Mouse (Mus musculus): Measurements from ENCODE around the gene Apopt1.

Apopt1 gene

DNA sequence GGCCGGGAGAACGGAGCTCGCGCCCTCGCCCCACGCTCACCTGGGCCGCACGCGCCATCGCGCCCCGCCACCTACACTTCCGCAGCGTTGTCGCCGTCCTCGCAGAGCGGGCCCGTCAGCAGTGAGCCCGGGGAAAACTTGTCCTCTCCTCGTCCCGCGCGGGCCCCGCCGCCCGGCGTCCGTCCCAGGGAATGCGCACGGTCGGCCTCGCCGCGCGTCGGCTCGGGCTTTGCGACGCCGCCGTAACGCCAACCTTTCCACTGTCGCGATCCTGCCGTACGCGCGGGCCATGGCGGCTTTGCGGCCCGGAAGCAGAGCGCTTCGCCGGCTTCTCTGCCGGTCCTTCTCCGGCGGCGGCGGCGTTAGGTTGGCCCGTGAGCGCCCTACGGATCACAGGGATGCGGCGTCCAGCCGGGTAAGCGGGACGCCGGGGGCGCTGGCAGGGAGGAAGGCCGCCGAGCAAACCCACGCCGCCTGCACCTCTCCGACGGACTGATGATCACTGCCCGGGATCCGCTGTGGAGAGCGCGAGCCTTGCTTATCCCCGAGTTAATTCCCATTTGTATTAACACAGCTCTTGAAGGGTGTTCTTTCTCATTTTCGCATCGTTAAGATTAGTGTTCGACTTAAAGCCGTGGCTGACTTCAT, at the start of gene Apopt1, which contains the start of gene Bag5:
TSS of gene Apopt1 (plus strand) at position 258 of the 648 bp plus-strand sequence.
TSS of gene Bag5 (minus strand) at position 254 of the 648 bp plus-strand sequence.
- DNase-seq (ENCODE audit: low spot score), result peak; percentile 86

DNA sequence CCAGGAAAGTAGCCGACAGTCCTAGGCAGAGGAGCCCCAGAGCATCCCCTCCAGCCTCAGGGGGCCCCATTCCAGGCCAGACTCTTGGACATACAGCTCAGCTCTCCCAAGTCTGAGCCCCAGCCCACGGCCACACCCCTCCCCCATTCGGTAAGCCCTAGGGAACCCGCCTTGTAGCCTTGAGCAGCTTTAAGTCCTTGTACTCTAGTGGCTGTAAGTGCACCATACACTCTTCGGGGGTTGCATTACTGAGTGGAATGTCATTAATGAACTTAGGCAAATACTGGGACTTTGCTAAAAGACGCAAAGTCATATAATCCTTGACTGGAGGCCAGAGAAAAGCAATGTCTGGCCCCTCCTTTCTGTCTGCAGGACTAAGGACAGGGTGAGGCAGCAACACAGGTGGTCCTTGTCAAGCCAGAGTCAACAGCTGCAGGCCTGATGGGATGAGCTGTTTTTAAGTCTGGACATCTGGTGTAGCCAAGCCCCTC, 48.9 kb upstream of the Apopt1 start:
- no peak for DNase-seq (ENCODE audit: low spot score)

DNA sequence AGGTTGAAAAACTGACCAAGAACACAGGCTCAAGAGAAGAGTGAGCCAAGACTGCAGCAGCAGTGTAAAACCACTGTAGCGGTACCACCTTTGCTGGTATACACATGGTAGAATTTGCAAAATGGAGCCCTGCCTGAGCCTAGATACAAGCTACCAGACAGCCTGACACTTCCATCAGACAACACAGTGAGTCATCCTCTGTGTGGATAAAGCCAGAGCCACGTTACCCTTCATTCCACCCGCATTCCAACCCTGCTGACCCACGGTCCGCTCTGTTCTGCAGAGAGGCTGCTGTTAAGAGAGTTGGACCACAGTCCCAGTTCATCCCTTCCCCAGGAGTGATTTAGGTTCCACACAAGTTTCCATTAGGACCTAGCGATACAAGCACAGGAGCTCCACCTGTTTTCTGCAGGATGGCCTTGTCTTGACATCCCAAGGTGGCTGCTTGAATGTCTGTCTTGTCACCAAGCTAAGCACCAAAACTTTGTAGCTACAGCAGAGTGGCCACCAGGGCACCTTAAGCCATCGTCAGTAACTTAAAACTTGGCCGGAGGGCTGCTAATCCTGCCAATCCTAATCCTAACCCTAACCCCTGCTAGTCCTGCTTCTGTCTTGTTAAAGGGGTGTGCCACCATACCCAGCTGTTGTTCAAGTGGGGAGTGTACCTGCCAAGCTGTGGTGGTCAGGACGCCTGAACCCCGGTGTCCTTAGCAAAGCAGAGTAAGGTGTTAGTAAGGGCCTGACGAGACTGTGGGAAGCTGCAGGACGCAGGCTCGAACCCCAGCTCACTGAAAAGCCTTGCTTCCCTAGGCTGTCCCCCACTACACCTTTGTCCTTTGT, 47.8 kb upstream of the Apopt1 start:
- DNase-seq (ENCODE audit: low spot score), result no peak

DNA sequence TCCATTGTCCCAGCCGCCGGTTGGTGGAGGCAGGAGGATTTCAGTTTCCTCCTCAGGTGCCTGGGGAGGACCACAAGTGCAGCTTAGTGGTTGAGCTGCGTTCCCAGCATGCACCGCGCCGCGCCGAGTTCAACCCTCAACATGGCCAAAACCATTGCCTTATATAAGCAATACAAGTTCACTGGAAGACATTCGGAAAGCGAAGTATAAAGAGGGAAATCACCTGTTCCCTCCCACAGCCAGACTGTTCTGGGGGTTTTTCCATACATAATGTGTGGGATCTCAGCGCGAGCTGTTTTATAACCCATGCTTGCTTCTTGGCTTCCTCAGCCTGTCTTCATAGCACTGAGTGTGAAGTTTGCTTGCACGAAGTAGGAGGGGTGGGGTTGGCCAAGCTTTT, 46.7 kb upstream of the Apopt1 start:
- no peak for DNase-seq (ENCODE audit: low spot score)

DNA sequence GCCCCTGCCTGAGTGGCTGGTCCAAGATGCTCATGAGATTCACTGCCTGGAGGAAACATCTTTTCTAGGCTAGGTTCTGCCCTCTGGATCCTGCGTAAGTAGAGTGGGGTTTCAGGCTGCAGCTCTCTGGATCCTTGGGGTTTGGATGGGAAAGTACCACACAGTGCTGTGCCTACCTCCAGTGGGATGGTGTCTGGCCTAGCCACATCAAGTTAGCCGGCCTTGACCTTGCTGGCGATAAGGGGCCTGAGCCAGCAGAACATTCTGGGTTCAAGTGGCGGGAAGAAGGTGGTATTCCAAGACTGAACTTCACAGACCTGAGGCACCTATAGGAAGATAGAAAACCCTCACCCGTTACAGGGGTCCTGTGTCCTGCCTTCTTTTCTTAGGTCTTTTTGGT, 45.6 kb upstream of the Apopt1 start:
- DNase-seq (ENCODE audit: low spot score), result no peak

DNA sequence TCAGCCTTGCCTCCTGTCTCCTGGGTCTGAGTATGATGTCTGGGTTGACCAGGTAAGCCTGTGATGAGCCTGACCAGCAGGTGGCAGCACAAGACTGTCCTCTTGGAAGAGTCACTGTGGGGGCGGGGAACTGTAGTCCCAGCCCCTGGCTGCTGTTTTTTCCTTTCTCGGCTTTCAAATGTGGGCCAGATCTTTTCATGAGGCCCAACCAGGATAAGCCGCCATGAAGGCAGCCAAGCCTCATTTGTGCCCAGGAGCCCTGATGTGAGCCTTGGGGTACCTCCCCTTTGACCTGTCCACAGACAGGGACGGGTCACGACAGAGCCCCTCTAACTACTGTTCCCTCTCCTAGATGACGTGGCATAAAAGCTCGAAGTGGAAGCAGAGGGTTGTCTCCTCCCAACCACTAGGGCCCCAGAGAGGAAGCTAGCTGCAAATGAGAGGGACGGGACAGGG, 44.6 kb upstream of the Apopt1 start:
- peak; percentile 83 for DNase-seq (ENCODE audit: low spot score)

DNA sequence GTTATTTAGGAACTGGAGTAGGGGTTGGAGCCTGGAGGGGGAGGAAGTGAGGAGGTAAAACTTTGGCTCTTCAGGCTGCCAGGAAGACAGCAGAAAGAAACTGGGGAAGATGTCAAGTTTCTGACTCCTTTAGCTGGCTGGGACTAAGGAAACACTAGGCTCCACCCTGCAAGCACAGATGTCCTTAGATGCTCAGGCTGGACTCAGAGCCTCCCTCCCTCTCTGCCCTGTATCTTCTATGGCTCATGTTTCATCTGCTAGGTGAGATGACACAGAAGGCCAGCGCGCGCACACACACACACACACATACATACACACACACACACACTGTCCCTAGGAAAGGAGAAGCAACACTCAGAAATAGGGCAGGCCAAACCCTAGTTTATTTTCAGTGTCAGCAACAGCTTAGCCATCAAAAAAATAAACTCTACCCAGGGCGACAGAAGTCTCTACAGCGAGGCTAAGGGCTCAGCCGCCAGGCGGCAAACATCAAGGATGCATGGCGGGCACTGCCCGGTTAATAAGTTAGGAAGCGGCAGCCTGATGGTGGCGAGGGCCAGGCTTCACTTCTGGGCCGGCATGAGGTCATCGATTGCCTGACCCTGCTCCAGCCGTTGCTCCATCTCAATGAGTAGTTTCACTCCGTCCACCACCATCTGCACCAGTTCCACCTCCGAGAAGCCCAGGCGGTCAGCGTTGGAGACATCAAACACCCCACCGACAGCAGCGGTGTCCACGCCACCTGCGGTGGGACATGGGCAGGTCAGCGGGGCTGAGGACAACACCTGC, 43.9 kb upstream of the Apopt1 start:
- no peak for DNase-seq (ENCODE audit: low spot score)

DNA sequence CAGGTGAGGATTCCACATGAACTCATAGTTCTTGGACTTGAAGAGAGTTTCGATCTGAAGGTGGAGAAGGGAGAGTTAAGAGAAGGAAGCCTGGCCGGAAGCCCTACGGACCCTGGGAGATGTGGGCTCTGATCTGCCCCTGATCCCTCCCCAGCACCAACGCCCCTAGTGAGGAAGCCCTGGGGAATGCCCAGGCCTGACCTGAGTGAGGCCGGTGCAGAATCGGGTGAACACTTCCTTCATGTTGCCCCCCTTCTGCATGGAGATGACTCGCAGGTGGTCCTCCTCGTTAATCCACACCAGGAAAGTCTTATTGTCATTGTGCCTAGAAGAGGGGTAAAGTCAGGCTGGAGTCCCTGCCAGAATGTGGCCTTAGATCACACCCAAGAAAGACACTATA, 43.1 kb upstream of the Apopt1 start:
- DNase-seq (ENCODE audit: low spot score), result no peak

DNA sequence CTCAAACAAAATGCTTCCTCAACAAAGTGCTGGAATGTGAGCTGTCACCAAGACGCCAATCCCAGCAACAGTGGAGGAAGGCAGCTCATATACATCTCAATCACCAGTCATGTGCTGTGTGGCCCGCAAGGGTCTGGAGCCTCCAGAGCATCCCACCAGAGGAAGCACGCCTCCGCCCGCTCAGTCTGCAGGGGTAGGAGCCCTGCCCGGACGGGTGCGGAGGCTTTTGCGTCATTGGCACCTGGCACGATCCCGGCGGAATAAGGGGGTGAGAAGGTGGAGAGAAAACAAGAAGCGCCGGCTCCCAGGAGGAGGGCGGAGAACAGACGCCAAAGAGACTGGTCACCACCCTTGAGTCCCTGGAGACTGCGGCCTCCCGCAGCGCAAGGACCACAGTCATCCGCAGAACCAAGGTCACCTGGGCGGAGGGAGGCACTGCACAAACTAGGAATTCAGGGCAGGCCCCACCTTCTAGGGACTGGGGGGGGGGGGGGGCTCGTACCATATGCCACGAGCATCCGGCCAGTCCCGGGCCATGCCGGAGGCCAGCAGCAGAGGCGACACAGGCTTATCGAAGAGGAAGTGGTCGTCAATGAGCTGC, 42.6 kb upstream of the Apopt1 start:
- DNase-seq (ENCODE audit: low spot score), result no peak

DNA sequence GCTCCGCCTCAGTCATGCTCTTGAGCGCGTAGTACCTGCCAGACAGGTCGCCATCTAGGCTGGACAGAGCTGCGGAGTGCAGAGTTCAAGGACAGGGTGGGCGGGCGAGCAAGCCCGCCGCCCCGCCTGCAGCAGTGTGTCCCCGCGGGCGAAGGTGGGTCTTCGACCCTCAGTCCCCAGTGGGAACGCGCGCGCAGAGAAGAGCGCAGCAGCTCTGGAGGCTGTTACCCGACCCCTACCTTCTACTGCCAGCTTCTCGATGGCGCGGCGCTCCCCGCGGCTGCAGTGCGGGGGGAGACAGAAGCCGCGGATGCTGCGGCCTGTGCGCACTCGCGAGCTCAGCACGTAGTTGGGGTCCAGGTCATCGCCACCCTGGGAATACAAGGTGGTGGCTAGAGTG, 42.1 kb upstream of the Apopt1 start:
- no peak for DNase-seq (ENCODE audit: low spot score)

DNA sequence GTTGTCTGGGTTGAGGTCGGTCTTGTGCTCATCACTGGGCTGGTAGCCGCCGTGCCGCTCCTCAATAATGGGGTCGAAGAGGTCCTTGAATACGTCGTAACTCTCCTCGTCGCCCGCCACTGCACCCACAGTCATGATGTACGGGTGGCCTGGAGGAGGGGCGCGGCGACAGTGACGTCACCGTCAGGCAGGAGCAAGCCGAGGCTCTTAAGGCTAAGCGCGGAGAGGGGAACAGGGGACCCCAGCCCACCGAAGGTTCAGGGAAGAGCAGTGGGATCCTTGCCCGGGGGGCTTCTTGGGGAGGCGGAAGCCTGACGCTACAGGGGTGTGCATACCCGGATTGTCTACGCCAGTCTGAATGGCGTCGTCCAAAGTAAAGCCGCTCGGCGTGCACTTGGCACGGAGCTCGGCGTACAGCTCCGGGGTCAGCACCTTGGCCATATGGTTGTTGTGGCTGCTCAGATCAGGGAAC, 41.6 kb upstream of the Apopt1 start:
- DNase-seq (ENCODE audit: low spot score), result no peak

DNA sequence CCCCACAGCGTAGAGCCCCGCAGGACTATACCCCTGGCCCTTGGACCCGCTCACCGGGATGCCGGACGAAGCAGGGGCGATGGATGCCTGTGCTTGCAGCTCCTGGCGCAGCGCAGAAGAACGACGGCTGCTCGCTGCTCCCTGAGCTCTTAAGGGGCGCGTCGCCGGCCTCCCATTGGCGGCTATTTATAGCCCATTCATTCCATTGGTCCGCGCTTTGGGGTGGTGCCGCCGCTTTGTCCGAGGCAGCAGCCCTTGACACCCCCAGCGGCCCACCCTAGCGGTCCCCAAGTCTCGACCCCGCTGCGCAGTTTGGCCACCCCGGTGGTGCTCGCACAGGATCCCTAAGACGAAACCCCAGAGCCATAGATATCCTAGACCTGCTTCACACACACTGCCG, 40.9 kb upstream of the Apopt1 start, which contains the start of gene Ckb:
TSS of gene Ckb (minus strand) at position 163 of the 400 bp plus-strand sequence.
- DNase-seq (ENCODE audit: low spot score), result no peak

DNA sequence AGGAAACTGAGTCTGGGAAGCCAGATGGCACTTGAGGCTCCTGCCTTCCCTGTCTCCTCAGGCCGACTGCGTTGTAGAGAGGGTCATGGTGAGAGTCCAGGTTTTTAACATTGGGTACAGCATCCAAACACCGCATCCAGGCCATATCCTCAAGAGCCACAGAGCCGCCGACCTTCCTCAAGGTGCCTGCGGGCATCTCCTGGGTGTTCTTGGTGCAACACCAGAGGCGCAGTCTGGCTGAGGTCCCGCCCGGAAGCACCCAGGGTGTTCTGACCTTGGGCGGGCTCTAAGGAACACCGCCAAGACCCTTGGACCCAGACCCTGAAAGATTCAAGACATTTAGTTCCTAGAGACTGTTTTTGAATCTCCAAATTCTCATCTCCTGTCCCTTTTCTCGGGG, 40.5 kb upstream of the Apopt1 start:
- DNase-seq (ENCODE audit: low spot score), result no peak

DNA sequence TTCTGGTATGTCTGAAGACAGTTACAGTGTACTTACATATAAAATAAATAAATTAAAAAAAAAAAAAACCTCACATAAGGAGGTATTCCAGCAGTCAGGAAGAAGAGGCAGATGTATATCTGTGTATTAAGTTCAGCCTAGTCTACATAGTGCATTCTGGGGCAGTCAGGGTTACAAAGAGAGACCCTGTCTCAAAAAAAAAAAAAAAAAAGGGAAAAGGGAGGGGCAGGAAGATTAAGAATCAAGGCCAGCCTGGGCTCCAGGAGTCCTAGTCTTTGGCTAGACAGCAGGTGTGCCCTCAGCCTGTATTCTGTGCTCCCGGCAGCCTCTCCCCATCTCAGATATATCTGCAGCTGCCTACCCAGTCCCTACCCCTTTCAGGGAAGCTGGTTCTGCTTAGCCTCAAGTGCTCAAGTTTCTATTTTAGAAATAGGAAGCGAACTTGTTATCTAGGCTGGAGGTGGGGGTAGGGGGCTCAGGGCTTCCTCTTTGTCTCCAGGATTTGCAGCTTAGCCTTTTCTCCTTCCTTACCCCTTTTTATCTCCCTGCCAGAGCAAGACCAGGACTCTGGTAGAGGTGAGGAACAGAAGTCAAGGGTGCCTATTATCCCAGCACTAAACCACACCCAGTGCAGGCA, 38.1 kb upstream of the Apopt1 start:
- no peak for DNase-seq (ENCODE audit: low spot score)

DNA sequence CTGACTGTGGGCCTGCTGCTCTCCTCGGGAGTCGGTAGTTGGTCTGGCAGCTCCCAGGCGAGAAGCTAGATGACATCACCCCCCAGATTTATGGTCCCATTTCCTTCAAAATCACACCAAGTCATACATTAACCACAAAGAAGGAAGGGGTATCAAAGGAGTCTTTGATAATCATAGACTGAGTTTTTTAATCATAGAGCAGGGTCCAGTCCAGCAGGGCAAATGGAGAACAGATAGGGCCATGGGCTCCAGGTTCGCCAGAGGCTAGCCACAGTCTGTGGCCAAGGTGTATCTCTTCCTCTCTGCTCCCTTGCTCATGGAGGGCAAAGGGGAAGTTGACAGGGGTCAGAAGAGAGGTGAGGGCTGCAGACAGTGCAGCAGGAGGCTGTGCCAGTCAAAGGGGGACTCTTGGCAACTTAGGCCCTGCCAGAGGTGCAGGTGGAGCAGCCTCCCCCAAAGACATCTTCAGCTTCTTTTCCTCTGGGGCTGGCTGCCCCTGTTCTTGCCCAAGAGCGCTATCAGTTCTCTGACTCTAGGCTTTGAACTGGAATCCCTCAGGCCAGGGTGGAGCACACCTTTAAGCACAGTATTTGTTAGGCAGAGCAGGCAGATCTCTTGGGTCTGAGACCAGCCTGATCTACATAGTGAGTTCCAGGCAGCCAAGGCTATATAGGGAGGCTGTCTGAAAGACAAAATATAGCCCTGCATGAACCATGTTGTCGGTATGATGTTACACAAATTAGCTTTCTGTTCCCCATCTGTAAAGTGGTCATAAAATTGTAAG, 37.1 kb upstream of the Apopt1 start:
- no peak for DNase-seq (ENCODE audit: low spot score)

DNA sequence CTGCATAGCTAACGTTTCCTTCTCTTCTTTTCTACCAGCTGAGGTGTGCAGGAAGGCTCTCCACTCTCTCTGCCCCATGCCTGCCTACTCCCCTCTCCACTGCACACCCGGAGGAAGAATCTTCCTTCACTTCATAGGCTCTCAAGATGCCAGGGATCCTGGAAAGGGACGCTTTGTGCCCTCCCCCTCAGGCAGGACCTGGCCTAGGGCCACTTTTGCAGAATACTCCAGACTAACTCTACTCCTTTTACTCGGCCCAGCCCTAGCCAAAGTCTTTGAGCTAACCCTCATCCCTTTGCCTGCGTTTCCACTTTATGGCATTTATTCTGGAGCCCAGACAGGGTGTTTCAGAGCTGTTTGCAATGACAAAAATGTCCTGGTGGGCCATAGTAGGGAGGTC, 35.6 kb upstream of the Apopt1 start:
- no peak for DNase-seq (ENCODE audit: low spot score)

DNA sequence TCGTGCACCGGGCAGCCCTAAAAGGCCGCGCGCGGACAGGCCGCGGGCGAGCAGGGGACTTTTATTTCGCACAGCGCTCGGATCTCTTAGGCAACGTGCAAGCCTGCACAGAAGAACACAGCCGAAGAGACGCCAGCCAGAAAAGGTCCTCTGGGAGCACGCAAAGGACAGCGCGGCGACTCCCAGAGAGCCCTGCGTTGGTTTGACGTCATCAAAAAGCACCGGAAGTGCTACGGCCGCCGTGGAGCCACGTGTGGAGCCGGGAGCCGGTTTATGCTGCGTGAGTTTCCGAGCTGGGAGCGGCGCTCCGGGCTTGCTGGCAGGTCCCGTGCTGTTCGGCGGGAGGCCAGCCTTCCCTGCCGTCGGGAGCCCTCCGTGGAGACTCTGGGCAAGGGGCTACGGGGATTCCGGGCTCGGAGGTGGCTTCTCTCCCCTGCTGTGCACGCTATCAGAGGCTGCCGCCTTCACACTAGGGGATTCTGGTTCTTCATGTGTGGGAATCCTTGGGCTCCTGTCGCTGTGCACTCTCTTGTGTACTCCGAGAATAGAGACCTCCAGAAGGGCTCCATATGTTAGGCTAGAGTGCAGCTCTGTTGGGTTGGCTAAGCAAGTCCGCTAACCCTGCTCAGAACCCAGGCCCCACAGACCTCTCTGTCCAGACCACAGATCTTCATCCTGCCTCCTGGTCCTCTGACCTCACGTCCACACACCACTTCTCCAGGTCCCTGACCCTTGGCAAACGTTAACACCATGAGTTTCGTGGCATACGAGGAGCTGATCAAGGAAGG, 35.0 kb upstream of the Apopt1 start, which contains the start of gene Trmt61a:
TSS of gene Trmt61a (plus strand) at position 224 of the 788 bp plus-strand sequence.
- peak; percentile 80 for DNase-seq (ENCODE audit: low spot score)

DNA sequence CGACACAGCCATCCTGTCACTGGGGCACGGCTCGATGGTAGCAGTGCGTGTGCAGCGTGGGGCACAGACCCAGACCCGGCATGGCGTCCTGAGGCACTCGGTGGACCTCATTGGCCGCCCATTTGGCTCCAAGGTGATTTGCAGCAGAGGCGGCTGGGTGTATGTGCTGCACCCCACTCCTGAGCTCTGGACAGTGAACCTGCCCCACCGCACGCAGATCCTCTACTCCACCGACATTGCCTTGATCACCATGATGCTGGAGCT, 34.5 kb upstream of the Apopt1 start:
- DNase-seq (ENCODE audit: low spot score), result no peak

DNA sequence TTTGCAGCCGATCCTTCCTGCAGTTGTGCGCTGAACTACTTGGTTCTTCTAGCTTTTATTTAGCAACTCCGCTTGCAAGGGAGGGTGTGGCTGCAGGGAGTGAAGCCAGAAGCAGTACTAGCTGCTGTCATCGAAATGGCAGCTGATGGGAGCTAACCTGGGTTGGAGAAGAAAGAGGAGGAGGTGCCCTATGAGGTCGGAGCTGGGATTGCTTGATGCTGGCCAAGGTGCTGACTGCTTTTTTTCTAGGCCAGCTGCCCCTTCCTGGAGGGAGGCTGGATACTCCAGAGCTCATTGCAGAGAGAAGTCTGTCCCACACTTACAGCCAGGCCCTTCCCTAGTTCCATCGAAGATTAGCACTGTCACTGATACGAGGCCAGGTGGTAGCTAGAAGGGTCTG, 34.1 kb upstream of the Apopt1 start:
- DNase-seq (ENCODE audit: low spot score), result no peak

DNA sequence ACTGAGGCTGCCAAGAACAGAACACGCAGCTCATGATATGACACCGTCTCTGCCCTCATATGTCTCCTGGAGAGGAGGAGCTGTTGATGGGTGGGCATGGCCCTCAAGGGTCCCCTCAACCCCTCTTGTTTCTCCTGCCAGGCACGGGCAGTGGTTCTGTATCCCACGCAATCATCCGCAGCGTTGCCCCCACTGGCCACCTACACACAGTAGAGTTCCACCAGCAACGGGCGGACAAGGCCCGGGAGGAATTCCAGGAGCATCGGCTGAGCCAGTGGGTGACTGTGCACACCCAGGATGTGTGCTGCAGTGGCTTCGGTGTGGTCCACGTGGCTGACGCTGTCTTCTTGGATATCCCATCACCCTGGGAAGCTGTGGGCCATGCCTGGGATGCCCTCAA, 32.4 kb upstream of the Apopt1 start:
- no peak for DNase-seq (ENCODE audit: low spot score)
